Mouse (Mus musculus) cerebral cortex, adult 2 months (tissue): ENCODE results near the gene Irf8.

Source experiments
- WGBS: fragments of 180-500 bp; shearing (Covaris S2); methylation state at CpG from one replicate; pipeline ENCODE4 v1.1.7; 2018; 5-methylcytosine and 5-hydroxymethylcytosine counted together

The Irf8 gene

DNA sequence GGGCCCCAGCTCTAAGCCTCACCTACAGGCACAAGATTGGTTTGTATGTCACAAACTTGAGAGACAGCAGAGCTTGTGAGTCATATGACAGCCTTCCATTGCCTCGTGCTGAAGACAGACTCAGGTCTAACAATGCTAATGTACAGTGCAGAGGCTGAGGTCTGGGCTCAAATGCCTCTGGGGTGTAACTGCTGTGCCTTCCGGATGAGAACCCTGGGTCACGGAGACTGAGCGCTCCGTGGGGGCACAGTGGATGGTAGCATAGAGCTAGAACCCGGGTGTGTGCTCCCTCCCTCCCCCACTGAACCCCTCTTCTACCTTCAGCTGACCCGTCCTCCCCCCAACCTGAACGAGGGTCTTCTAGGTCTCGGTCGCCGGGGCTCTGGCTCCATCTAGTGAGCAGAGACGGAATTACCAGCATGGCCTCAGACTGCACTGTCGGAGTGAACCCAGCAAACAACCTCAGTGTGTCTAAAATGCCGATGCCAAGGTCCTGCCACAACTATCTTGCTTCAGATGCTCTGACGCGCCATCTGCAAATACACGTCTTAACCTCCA is 64.2 kb downstream of the Irf8 start:
- WGBS: 10% methylated on average over 17 of the region's 17 CpGs

GRCm38 (mm10) chr8:120803661-120804375 is 67.7 kb downstream of the Irf8 start:
- WGBS: 75% methylated on average over 6 of the region's 6 CpGs

- 69% methylated on average over 3 of the region's 3 CpGs for WGBS
Measured at GRCm38 (mm10) chr8:120804741-120805140, 68.6 kb downstream of the Irf8 start.
